Mouse (Mus musculus) cerebellum, postnatal 4 days (tissue): Measurements from ENCODE around the gene Tlnrd1.

Source experiments
- DNase-seq, 2 experiments: peaks; one replicate each; pipeline ENCODE4 v3.0.0; 2022; ENCODE audit warnings: low spot score in 2 of 2, mixed read lengths in 1 of 2

Tlnrd1 gene

DNA sequence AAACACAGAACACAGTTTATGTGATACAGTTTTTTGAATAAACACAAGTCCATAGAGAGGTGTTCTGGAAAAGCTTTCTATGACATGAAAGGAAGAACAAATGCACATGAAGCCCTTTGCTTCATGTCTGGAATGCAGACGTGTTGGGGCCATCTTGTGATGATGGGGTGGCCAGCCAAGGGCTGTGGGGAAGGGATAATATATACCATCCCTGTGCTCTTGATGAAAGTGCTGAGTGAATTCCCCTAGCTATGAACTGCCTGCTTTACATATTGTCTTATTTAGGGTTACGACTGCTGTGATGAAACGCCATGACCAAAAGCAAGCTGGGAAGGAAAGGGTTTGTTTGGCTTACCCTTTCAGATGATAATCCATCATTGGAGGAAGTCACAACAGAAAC is 39.3 kb downstream of the Tlnrd1 start:
- no peak for DNase-seq

DNA sequence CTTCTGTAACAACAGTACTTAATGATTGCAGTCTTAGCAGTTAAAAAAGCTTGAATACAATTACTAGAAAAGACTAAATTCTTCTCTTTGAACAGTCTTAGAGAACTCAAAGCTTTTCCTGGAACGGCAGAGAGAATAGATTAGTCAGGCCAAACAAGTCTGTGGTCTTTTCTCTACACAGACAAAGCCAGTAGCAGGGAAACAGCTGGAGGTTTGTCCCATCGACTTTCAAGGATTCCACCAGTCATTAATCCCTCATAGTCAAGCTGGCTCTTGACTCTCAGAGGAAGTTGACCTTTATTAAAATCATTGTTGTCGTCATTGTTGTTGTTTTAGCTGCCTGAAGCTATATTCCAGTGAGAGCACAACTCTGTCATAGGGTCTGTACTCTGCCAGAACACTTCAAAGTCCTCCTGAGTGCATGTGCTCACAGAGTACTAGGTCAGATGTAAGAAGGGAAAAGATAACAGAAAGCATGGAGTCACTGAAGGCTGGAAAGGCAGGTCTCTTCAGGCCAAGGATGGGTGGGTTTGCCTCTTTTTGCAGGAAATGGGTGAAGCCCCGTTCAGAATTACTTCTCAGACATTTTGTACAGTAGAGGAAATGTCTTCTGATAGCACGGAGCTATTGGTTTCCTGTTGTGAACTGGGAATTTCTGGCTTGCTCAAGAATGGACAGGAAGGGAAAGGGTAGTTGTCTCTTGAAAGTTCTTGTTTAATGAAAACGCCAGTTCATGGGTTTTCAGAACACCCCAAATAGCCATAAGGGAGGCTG is 41.4 kb downstream of the Tlnrd1 start:
- DNase-seq = no peak

DNA sequence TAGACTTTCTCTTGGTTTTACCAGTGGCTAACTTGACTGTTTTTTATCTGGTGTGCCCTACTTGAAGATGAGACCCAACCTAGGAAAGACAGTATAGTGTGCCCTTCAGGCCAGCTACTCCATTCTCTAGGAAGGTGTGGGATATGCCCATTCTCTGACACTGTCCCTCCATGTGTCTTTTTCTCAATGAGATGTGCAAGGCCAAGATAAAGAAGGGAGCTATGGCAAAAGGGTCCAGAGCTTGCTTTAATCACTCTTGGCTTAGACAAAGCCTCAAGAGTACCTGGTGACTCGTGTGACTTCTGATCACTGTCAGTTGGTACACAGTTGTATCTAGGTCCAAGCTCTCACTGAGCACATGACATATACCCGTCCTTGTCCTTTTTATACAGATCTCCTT is 44.0 kb downstream of the Tlnrd1 start:
- no peak for DNase-seq

DNA sequence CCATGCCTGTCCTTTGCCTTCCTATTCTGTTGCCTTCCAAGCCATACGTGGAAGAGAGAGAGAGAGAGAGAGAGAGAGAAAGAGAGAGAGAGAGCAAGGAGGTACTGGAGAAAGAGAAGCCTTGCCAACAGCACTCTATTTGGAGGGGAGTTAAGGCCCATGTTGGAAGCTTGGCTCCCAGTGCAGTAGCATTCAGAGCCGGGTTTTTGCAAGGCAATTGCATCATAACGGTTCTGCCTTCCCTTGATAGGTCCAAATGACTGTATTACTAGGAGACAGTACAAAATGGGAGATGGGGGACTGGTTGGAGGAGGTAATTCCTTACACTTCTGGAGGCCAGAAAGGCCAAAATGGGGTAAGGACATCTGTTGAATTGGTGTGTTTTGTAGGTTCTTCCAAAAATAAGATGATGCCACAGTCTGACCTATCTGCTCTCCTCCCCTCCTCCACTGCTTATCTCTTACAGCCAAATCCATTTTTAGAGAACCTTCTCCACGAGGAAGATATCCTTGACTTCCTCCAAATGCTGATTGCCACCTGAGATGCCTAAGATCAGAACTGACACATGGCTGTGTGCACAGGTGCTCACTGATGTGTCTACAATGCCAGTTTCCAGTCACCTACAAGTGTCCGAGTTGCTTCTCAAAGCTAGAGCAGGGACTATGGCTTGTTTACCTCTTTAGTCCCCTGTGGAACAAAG is 45.4 kb downstream of the Tlnrd1 start:
- no peak for DNase-seq
